Mouse (Mus musculus) cerebellum, adult 18-20 months (tissue): ENCODE results near the gene Dse.

Experiments used
- DNase-seq, 2 experiments: peaks; one replicate each; pipeline ENCODE4 v3.0.0; 2021

Gene Dse

DNA sequence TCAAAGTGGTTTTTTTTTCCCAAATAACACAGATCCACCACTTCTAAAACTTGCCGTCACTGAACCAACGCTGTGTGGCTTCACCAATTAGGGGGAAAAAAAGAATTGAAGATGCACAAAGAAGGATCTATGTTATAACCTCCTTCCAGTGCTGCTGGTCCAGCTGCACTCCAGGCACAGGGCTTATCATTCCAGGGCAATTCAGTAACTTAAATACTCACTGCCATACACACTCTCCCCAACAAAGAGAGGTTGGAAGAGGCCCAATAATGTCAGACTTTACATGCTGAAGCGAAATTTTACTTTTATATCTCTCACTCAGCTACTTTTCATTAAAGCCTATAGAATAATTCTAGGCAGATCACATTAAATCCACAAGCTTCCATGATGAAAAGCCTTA, 8.9 kb downstream of the Dse start:
- DNase-seq, result no peak

DNA sequence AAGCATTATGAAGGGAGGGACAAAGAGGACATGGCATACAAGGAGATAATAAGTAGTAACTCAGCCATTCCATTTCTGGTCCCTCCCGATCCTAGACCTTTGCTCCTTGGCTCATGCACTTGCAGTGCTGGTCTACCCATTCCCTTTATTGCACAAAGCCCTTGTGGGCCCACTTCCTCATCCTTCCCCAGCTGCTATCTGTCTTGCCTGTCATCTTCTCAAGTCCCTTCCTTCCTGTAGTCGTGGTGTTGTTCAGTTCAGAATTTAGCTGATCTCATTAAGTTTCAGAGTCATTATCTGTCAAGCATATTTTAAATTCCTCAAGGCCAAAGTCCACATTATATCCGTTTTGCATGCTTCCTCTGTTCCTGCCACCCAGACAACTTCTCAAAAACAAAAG, 9.5 kb downstream of the Dse start:
- DNase-seq, result no peak

DNA sequence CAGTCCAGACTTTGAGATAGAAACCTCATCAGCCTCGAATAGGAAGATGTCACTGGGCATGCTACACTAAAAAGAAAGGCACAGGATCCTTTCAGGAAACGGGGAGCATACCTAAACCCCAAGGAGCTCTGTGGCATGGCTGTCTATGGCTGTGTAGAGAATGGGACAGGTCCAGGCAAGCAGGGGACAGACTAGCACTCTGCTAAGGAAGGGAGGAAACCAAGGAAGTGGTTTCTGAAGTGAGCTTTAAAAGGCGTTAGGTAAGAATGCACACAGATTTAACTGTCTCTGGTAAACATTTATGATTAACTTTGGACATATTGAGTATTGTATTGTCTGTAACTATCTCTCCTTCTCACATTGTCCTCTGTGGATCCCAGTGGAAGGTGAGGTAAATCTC, 10.2 kb downstream of the Dse start:
- no peak for DNase-seq

DNA sequence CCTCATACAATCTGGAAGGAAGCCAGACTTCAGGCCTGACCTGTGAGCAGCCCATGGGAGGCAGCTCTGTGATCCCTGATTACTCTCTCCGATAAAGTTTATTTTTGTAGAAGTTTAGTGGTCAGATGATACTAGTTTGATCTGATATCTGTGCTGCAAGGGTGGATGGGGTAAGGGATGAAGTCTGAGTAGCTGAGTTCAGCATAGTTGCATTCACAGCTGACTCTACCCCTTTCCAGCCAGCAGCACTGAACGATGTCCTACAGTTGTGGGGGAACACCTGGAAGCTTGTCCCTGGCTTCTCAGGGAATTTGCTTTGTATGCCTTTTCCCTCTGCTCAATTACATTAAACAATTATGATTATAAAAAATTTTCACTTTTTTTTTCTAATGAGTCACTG, 12.6 kb downstream of the Dse start:
- no peak for DNase-seq

DNA sequence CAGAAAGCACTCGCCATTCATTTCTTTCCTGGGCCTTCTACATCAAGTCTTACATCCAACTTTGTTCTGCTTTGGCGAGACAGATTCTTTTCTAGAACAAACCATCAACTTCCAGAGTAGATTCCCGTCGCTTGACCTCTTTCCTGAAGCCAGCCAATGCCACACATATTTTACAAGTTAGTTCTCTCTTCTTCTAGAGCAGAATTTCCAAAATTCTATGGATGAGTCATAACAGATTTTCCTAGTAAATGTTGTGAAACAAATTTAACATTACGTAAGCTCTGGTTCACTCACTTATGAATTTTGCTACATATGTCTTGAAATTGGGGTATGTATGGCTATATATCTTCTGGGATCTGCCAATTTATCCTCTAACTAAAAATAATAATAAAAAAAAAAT, 13.0 kb downstream of the Dse start:
- DNase-seq, result no peak

DNA sequence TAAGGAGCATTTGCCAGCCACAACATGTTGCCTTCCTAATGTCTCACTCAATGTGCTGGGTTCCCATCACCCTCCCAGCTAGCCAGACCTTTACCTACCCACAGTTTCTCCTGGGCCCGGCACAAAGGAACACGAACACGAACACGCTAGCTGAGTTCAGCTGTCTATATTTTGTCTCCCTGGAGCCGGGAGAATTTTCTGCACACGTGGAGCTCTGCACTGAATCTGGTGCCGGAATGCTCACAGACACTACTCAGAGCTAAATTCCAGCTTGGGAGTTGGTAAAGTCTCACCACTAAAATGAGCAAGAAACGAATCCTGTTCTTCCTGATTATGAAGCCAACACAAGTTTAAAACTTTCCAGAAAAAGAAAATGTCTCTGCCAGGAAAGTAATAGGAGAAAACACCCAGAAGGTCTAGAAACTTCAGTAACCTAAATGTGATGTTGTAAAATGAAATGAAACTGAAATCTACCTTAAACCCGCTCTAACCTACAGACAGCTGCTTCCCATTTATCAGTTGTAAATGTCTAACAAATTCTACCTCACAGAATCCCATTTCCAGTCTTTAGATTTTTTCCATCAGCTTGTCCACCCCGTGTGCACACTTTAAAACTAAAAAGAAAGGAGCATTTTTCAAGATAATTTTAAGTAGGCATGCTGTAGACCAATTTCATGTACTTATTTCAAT, 20.8 kb downstream of the Dse start:
- DNase-seq, result no peak

DNA sequence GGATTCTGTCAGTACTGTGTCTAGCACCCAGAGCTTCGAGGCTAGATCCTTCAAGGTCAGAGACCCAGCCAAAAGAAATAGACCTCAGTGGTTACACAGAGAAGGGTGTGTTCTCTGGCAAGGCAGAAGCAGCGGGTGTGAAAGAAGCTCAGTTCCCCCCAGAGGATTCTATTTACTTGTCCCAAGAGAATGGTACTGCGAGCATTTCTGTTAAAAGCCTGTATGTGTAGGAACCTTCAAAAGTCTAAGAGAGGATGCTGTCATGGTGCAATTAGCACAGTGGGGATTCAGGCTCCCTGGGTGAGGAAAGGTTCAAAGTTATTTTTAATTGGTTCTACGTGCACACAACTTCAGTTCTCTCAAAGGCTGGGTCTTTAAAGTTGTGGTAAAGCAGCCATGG, 22.0 kb downstream of the Dse start:
- DNase-seq, result no peak

DNA sequence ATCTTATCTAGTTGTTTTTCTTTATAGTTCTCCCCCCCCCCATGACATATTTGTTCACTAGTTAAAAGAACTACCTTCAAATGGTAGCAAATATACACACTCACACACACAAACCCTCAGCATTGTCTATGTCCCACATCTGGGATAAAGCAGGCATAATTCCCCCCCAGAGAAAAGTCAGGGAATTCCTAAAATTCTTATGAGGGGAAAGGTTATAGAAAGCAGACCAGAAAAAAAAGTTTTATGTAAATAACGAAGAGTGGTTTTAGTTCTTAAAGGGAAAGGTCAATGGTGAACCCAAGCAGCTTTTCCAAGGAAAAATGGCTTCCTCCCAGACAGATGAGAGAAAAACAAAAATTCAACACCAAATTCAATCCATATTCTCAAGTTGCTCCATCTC, 22.6 kb downstream of the Dse start:
- no peak for DNase-seq

DNA sequence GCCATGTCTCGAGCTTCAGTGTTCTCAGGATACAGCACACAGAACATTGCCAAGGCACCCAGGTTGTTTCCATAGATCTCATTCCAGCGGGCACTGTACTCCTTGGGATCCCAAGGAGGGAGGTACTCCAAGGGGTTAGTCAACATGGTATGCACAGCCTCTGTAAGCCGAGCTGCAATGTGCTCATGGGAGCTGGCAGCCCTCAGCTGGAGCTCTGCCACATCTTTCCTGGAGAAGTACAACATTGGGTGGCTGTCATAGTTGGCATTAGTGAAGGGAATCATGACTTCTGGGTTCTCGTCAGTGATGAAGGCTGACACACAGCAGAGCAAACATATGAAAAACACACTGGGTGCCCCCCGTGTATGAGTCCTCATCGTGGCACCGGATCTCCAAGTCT, 23.8 kb downstream of the Dse start:
- DNase-seq, result no peak

DNA sequence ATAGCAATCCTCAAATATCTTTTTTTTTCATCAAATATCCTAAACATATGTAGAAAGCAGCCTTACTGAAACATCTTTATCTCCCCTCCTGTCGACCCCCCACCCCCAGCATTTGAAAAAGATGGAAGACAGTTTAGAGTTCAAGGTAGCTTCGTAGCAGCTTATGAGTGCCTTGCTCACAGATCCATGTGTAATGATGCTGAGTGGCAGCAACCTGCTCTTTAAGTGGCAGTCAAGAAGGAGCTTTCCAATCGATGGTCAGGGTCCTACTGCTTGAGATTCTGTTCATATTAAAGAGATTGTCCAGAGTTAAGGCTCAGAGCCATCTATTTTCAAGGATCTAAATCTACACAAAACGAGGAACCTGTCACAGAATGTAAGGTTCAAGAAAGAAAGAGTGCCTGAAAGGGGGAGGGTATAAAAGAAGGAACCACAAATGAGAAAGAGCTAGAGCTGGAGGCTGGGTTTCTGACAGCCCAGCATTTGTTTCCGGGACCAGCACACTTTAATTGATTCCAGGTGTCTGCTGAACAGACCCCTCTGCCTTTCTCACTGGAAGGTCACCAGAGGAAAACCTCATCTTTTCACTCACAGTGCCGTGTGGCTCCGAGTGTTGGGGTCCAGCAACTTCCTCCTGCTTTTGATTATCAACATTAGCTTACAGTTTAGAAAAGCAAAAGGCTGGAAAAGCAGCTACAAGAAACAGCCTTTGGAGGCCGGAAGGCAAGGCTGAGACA, 31.5 kb downstream of the Dse start:
- DNase-seq, result no peak

DNA sequence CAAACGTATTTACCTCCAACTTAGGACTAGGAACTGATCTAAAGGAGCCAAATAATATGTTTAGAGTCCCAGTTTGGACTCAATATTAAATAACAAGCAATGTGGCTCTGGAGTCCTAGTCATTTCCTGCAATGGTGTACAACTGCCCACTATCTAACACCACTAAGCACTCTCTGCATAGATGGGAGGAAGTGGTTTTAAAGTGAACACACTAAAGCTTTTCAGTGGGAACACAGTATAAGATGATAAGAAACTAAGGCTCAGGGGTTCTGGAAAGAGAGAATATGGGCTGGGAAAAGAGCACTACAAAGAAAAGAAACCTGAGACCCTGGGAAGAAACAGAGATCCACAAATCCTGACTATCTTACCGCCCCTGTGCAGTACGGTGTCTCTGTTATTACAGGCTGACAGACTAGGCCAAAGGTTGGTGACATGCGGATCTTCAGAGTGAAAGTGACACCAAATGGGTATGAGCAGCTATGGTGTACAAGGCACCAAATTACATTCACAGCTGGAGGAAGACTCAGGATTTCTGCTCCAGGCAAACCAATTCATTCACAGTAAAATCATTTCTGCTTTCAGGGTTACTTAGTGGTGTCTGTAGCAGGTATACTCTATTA, 34.7 kb downstream of the Dse start:
- no peak for DNase-seq

DNA sequence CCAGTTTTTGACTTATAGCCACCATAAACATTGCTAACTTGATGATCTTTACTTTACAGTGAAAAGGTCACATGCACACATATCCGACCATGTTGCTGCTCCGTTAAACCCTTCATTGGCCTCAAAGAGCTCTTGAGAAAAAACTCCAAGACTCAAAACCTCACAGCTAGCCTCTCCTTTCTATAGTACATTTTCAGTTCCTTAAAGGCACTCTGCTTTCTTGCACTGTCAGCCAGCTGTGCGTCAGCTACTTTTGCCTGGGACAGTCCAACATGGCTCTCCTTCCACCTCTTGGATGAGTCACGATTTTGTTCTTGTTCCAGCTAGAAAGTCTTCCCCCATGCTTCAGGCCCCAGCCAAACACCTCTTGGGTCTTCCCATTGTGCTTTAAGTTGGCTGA, 35.9 kb downstream of the Dse start:
- no peak for DNase-seq

DNA sequence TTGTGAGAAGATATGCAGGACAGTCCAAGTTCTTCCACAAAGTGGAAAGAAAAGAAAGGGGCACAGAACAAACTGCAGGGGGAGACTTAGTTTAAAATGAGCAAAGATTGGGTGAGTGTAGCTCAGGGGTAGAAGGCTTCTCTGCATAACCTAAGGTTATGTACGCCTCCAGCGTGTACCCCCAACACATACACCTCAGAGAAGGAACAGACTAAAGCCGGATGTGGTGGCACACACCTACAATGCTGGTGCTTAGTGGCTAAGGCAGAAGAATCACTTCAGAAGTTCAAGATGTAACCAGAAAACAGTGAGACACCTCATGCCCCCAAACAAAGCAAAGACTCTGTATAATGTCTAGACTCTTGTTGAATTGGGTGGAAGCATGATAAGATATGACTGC, 36.3 kb downstream of the Dse start:
- no peak for DNase-seq

DNA sequence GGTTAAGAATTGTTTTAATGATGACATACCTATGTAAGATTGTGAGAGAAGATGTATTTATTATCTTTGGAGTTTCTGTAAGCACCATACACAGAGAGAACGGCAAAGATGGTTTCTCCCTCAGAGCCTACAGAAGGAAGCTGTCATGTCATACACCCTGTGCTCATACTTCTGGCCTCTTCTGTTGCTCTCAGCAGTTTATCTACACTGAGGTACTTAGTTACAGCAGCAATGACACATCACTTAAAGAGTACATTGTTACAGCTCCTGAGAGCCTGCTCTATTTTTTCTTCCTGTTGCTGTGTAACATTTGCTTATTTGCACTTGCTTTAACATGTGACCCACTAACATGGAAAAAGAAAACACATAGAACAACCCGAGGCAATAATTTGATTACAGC, 40.5 kb downstream of the Dse start:
- no peak for DNase-seq

DNA sequence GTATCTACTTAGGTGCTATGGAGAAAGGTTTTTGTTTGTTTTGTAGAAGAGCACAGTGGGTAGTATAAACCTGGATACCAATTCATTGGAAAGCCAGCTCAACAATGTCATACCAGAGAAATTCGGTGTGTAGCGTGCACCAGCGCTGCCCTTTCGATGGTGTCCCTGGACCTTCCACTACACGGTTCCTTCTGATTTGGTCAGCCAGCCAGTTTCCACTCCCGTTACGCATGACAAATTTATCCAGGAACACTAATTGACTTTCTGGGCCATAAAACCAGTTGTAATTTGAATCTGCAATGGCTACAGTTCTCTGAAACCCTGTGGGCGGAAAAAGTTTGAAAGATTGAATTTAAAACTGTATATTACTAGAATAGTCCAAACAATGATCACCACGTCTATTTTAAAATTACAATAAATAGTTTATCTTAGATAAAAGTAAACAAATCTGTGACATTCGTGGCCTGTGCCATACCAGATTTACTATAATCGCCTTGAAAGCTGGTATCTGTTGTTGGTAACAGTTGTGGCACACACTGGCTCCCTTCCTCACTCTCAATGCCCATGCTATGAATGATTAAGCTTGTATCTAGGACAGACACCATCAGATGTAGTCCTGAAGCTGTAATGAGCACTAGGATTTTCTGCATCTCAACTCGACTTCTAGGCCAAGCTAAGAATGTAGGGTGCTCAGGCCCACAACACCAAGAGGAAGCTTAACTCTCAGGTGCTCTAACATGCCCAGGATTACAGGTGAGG, 51.5 kb downstream of the Dse start:
- no peak for DNase-seq

DNA sequence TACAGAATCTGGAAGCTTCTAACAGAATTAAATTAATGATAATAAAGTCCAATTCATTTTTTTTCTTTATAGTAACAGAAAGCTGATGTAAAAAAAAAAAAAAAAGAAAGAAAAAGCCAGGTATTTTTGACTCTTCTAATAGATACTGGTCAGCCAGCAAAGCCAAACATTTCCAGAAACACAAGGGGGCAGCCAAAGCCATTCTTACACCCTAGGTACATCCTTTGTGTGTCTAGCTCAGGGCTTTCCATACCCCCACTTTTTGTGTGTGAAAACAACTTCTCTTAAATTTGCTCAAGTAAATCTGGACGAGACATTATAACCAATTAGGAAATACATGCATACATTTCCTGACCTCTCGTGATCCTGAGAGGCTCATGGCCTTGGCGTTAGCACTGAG, 55.7 kb downstream of the Dse start:
- DNase-seq, result no peak

DNA sequence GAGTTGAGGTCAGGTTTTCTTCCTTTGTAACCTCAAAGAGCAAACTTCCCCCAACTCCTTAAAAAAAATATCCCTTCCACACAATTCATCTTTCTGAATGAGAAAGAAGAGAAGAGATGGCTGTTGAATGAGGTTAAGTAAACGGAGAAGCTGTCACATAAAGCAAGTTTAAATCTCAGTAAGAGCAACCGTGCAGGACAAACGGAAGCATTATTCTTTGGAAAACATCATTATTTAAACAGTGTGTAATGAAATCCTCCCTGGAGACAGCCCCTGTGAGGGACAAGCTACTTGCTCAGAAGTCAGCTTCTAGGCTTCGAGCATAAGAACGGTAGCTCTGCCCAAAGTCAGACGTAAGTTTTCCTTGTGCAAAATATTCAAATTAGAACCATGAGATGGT, 57.1 kb downstream of the Dse start:
- no peak for DNase-seq

DNA sequence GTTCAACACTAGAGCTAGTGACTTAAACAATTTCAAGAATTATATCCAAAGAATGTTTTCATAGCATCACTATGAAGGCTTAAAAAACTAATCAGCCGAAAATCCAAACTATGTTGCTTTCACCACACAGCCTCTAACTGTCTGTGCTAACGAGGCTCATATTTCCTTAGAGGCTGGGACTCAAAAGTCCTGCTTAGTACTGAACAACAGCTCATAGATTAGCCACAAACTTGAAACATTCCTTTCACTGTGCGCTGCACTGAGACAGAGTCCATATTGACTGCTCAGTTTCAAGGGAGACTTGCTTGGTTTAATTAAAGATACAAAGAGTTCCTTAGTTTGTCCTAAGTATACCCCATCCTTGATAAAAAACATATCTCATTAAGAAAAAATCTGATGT, 57.7 kb downstream of the Dse start:
- DNase-seq, result no peak

DNA sequence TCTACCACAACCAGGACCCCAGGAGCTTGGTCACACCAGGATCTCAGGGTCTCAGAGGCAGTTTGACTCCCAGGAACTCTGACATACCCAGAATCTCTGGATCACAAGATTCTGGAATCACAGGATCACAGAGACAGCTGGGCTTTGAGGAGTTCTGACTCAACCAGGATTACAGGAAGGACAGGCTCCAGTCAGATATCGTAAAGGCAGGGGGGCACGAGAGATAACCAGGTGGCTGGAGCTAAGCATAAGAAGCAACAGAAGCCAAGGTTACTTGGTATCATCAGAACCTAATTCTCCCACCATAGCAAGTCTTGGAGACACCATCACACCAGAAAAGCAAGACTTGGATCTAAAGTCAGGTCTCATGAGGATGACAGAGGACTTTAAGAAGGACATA, 65.8 kb downstream of the Dse start:
- no peak for DNase-seq

DNA sequence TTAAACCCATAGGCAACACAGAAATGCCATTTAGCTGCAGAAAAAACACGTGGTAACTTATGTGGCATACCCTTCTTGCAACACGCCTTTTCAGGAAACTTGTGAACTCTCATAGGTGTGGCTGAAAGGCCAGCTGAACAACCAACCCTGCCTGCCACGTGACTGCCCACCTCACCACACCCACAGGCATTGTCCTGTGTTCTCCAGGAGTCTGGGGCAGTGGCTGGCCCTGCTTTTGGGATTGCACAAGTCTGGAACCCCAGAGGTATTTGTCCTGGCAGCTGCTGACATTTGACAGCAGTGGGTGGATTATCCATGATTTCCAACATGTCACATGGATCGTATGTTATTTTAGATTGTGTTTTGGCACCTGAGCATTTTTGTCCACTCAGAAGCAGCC, 67.7 kb downstream of the Dse start:
- no peak for DNase-seq

DNA sequence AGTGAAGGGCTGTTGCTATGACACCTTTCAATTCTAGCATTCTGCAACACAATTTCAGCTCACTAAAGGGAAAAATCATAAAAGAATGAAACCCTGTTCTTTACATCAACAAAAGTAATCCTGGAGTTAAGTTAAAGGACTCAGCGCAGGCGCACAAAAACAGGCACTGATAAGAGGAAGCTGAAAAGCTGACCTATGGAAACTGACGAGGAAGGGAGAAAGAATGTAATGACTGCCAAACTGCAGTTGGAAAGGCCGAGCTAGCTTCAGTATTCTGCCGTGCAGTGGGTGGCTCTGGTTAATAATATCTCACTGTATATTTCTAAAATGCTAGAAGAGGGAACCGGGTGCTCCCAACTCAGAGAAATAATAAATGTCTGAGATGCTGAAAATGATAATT, 69.5 kb downstream of the Dse start:
- DNase-seq, result no peak

DNA sequence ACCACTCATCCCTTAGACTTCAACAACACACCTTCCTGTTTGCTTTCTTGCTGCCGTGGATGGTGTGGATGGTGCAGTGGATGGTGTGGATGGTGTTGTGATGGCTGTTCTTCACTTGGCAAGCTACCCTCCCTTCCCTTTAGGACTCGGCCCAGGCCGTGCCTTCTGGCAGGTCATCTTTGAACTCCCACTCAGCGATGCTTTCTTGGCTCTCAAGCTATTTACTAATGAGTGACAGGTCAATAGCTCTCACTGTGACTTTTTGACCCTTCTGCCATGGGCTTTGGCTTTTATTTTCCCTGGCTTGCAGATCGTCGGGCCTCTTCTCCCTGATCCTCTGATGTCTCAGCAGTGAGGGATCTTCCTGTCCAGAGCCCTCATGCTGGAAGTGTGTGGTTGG, 71.1 kb downstream of the Dse start:
- DNase-seq, result no peak

DNA sequence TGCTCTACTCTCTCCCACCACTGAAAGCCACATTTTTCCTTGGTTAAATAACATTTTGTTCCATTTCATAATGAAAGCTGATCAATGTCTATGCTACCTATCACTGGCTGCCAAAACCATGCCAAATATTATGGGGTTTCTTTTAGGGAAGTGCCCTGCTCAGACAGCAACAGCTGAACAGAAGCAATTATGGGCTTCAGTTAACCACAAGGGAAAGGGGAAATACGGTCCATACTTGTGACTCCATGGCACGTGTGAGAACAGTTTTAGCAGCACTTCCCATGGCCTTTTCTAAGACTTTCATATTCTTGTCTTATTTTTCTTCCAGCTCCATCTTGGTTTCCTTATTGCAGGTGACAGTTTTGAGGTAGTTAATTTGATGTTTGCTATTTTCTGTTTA, 76.2 kb downstream of the Dse start:
- DNase-seq, result no peak

DNA sequence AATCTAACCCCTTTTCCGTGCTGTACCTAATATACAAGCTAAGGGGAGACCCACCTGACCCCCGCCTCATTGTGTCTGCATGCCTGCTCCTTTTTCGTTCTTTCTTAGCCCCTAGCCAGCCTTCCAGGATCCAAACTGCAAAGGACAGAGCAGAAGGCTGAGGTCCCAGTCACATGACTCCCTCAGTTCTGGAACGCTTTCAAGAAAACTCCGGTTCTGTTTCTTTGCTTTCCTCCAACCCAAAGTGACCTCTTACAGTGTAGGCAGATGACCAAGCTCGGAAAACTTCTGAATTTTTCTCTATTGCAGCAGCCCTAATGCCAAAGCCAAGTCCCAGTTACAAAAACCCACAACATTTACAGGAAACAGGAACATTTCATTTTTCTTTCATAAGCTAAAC, 79.1 kb downstream of the Dse start:
- no peak for DNase-seq
